Mouse (Mus musculus) G1E (cell line): Measurements from ENCODE around the gene Paqr4. TPM values are rescaled to one million over a fixed set of nuclear protein-coding genes. Genes with fewer than 3 reads are reported as not detected.
A peak's percentile ranks its signal among the peaks of the same experiment; 100 is the strongest.

ENCODE experiments used
- ATAC-seq: 2 replicates; pipeline ENCODE4 v1.8.0; 2016; ENCODE audit warnings: mild to moderate bottlenecking; ENCODE audit not compliant: insufficient number of reproducible peaks, poor library complexity, low FRiP score, severe bottlenecking; ENCODE audit errors: extremely low read depth
- DNase-seq: peaks from one replicate; pipeline ENCODE4 v3.0.0; 2012; ENCODE audit warnings: low spot score
- H3K27me3 ChIP-seq: 2 replicates; pipeline ENCODE4 v1.6.1; 2012; ENCODE audit warnings: mild to moderate bottlenecking, low read length, inconsistent platforms; ENCODE audit not compliant: insufficient read depth
- H3K36me3 ChIP-seq: replicated peaks from 2 replicates; pipeline ENCODE3; 2012; ENCODE audit warnings: mild to moderate bottlenecking, inconsistent platforms
- H3K4me1 ChIP-seq: 2 replicates; pipeline ENCODE4 v1.6.1; 2012; ENCODE audit warnings: low read depth, low read length, inconsistent platforms, mixed read lengths; ENCODE audit not compliant: insufficient read depth
- H3K4me3 ChIP-seq: 2 replicates; pipeline ENCODE4 v1.5.1; 2012; ENCODE audit warnings: low read depth, mild to moderate bottlenecking, inconsistent platforms, low read length, moderate library complexity, mixed read lengths
- H3K9me3 ChIP-seq: replicated peaks from 2 replicates; pipeline ENCODE4 v1.6.1; 2012; ENCODE audit warnings: inconsistent platforms
- CTCF ChIP-seq: IDR thresholded peaks from 2 replicates; pipeline ENCODE4 v1.5.1; 2012; ENCODE audit warnings: low read depth, low read length, inconsistent platforms, mixed read lengths
- GATA1 ChIP-seq: IDR thresholded peaks from 2 replicates; pipeline ENCODE4 v1.6.1; 2012; ENCODE audit warnings: borderline replicate concordance, low read length, inconsistent platforms, mixed read lengths
- GATA2 ChIP-seq: IDR thresholded peaks from 2 replicates; pipeline ENCODE4 v1.6.1; 2012; ENCODE audit warnings: low read depth, low read length, inconsistent platforms, borderline replicate concordance
- POLR2AphosphoS5 ChIP-seq: IDR thresholded peaks from 2 replicates; pipeline ENCODE4 v1.6.1; 2012; ENCODE audit warnings: low read depth, low read length, inconsistent platforms; ENCODE audit not compliant: insufficient replicate concordance
- TAL1 ChIP-seq: conservative IDR thresholded peaks from 2 replicates; pipeline ENCODE4 v1.6.1; 2012; ENCODE audit warnings: low read depth, low read length, inconsistent platforms, mixed read lengths
- polyA plus RNA-seq: library from polyadenylated mRNA; stranded (reverse); fragments of >175 nt; gene quantifications from 2 replicates; pipeline ENCODE4 v1.2.3, GENCODE M21; 2012
- total RNA-seq, 2 experiments: library from RNA; stranded (forward) in 1 of 2; stranded (reverse) in 1 of 2; fragments of 200-1000 nt in 1 of 2; fragments of >200 nt in 1 of 2; fragmentation: Nextera tagmentation in 1 of 2; gene quantifications; 2 replicates each; pipeline ENCODE4 v1.2.3; 2014 to 2017

Gene Paqr4
- total and polyA plus RNA-seq, 3 experiments = 1.9 to 3.5 (median 2.6) TPM

DNA sequence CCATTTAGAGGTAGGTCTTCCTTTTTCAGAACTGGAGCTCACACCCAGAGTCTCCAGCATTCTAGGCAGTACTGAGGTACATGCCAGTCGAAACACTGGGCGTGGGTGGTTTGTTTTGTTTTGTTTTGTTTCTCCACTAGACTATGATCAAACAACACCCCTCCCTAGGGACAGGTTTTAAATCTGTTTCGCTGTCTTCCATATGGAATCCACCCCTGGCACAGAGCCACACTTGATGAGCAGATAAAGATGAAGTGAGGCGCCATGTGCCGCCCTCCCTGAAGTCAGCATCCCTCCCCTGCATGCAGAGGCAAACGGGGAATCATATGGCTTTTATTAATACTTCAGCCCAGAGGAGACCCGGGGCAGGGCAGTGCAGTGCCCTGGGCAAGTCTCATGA lies 35.9 kb downstream of the Paqr4 start:
- H3K36me3 ChIP-seq = no peaks in the 10 kb centered on the region
- peaks cover 9% of the 10 kb centered on the region for H3K4me1 ChIP-seq
- no peaks in the 10 kb centered on the region for H3K9me3 ChIP-seq
- TF ChIP-seq TAL1 (no peak), GATA2 (no peak), POLR2AphosphoS5 (no peak), GATA1 (no peak), CTCF (no peak)
- no peak for ATAC-seq
- peaks cover 39% of the 10 kb centered on the region for H3K27me3 ChIP-seq
- DNase-seq = no peak
- H3K4me3 ChIP-seq = no peak overlapping the region

DNA sequence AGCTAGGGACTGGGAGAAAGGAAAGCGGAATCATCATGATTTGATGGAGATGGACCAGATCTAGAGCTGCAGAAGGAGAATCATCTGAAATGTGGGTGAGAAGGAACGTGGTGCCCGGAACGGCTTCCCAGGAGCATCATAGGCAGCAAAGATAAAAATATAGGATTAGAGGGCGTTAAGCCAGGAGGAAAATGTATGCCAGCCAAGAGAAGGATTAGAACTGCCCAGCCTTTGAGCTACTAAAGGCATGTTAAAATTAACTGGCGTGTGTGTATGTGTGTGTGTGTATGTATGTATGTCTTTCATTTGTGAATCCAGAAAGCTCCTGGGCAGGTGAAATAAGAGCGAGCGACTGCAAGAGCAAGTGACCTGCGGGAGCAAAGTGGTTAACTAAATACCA lies 37.4 kb downstream of the Paqr4 start:
- peaks cover 49% of the 10 kb centered on the region for H3K27me3 ChIP-seq
- no peak for TF ChIP-seq POLR2AphosphoS5
- no peak for TF ChIP-seq GATA2
- no peak for TF ChIP-seq GATA1
- no peak for TF ChIP-seq TAL1
- no peak overlapping the region for H3K4me3 ChIP-seq
- ATAC-seq (no peak), DNase-seq (no peak)
- H3K4me1 ChIP-seq = peaks cover 17% of the 10 kb centered on the region
- no peaks in the 10 kb centered on the region for H3K36me3 ChIP-seq
- H3K9me3 ChIP-seq = no peaks in the 10 kb centered on the region

DNA sequence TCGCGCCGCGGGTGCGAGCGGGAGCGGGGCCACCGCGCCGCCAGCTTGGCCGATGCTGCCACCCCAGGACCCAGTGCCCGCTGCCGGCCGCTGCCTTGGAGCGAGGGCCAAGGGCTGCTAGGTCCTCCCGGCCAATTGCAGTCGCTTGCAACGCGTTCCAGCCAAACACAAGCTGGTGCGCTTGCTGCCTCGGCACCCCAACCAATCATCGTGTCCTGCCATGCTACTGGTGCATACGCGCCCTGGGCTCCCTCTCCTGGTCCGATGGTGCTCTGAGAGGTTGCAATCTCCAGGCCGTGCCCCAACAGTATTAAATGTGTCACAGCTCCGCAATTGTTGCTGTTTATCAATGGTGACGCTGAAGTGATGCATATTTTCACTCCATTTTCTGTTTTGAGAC lies 40.6 kb downstream of the Paqr4 start:
- H3K36me3 ChIP-seq = no peaks in the 10 kb centered on the region
- no peak for TF ChIP-seq GATA2
- TF ChIP-seq GATA1 = no peak
- no peak for TF ChIP-seq TAL1
- TF ChIP-seq POLR2AphosphoS5 = no peak
- no peak for TF ChIP-seq CTCF
- peaks cover 62% of the 10 kb centered on the region for H3K27me3 ChIP-seq
- ATAC-seq (peak; percentile 100), DNase-seq (peak; percentile 89)
- H3K9me3 ChIP-seq = no peaks in the 10 kb centered on the region
- peaks cover 16% of the 10 kb centered on the region for H3K4me1 ChIP-seq
- peak overlapping the region; percentile 75 for H3K4me3 ChIP-seq

DNA sequence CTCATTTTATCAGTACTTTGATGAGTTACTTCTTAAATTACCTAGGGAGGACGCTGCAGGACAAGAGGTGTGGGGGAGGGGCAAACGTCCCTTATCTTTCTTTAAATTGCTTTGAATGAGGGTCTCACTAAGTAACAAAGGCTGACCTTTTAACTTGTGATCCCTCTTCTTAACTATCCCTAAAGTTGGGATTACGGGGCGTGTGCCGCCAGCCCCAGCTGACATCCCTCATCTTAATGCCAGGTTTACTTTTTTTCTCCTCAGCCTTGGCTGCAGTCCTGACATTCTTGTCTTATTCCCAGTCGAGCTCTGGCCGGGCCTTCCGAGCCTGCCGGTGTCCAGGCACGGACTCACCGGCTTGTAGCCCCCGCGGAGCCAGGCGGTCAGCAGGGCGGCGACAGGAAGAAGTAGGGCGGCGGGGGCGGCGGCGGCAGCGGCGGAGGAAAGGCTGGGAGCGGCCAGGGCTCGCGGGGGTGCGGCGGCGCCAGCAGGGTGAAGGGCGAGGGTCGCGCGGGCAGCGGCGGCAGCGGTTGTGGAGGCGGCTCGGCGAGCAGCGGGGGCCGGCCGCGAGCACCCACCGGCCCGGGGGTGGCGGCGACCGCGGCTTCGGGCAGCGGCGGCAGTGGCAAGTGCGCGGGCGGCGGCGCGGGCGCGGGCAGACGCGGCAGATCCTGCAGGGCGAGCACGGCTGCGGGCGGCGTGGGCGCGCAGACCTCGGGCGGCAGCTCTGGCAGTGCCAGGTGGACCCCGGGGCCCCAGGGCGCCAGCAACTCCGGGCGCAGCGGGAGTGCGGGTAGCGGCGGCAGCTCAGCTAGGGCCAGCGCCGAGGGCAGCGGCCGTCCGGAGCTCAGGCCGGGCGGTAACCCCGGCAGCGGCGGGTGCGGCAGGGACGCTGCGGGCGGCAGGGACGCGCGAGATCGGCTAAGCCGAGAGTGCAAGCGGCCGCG lies 41.3 kb downstream of the Paqr4 start:
- peaks cover 65% of the 10 kb centered on the region for H3K27me3 ChIP-seq
- peaks cover 16% of the 10 kb centered on the region for H3K4me1 ChIP-seq
- no peak for TF ChIP-seq TAL1
- TF ChIP-seq CTCF = no peak
- TF ChIP-seq GATA2 = no peak
- no peak for TF ChIP-seq POLR2AphosphoS5
- no peak for TF ChIP-seq GATA1
- H3K4me3 ChIP-seq = peak overlapping the region; percentile 75
- H3K36me3 ChIP-seq = no peaks in the 10 kb centered on the region
- ATAC-seq (no peak), DNase-seq (peak; percentile 17)
- H3K9me3 ChIP-seq = no peaks in the 10 kb centered on the region

DNA sequence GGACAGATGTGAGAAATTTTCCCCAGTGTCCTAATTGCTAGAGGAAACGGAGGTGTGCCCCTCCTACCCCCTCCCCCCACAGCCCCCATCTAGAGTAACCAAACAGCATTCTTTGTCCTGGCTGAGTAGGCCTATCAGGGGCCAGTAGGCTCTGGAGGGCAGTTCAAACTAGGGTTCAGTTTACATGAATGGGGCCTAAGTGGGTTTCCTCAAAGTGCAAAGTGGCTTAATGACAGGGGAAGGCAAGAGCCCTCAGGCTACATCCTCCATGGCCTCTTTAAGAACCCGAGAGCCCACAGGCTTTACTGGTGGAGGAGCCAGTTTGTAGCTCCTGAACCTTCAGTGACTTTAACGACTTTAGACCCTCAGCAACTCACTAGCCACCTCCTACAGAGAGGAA lies 44.9 kb downstream of the Paqr4 start:
- TF ChIP-seq CTCF = no peak
- TF ChIP-seq GATA1 = no peak
- H3K36me3 ChIP-seq = no peaks in the 10 kb centered on the region
- H3K4me1 ChIP-seq = peaks cover 16% of the 10 kb centered on the region
- no peaks in the 10 kb centered on the region for H3K9me3 ChIP-seq
- H3K27me3 ChIP-seq = peaks cover 64% of the 10 kb centered on the region
- DNase-seq (no peak), ATAC-seq (no peak)
- H3K4me3 ChIP-seq = no peak overlapping the region

DNA sequence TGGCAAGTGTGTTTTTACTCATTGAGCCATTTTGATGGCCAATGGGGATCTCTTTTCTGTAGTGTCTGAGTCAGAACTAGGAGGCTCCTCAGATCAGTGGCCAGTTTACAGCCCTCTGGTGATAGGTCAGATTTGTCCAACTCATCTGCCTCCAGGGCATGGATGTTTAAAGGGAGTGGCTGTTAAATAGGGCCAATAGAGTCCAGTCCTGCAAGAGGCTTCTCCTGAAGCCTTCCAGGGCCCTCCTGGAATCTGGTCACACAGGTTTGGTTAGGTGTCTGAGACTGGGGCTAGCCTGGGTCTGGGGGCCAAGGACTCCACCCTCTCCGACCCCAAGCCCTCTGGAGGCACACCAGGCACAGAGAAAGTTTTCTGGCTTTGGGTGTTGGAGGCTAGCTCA lies 46.2 kb downstream of the Paqr4 start:
- ATAC-seq = no peak
- no peaks in the 10 kb centered on the region for H3K36me3 ChIP-seq
- H3K27me3 ChIP-seq = peaks cover 53% of the 10 kb centered on the region
- peaks cover 7% of the 10 kb centered on the region for H3K4me1 ChIP-seq
- no peak for DNase-seq
- TF ChIP-seq GATA2 (no peak), CTCF (no peak), POLR2AphosphoS5 (no peak), GATA1 (no peak), TAL1 (no peak; the same call in 1 of the 2 replicates)
- no peak overlapping the region for H3K4me3 ChIP-seq
- no peaks in the 10 kb centered on the region for H3K9me3 ChIP-seq

Other genes starting within 250 kb of the Paqr4 start
Only the 20 nearest of the 27 such genes appear.
- 0.29 and 0.45 TPM in 2 replicates for gene Zscan10, start 140.0 kb downstream of the Paqr4 start, total RNA-seq (2014; fragmentation: Nextera tagmentation)
- 0.12 and 0.44 TPM in 2 replicates for gene Zscan10, start 140.0 kb downstream of the Paqr4 start, total RNA-seq (2017)
- gene Zscan10, start 140.0 kb downstream of the Paqr4 start, polyA plus RNA-seq = 0.09 and 0.10 TPM in 2 replicates
- not detected in 2 replicates for gene Mmp25, start 95.6 kb downstream of the Paqr4 start, total RNA-seq (2014; fragmentation: Nextera tagmentation)
- gene Mmp25, start 95.6 kb downstream of the Paqr4 start, total RNA-seq (2017) = 0.06 and 0.11 TPM in 2 replicates
- gene Mmp25, start 95.6 kb downstream of the Paqr4 start, polyA plus RNA-seq = not detected in 2 replicates
- gene Bicdl2, start 80.4 kb downstream of the Paqr4 start, total RNA-seq (2014; fragmentation: Nextera tagmentation) = not detected in 2 replicates
- gene Bicdl2, start 80.4 kb downstream of the Paqr4 start, total RNA-seq (2017) = not detected in 2 replicates
- gene Bicdl2, start 80.4 kb downstream of the Paqr4 start, polyA plus RNA-seq = not detected in 2 replicates
- 42.3 and 54.4 TPM in 2 replicates for gene Hcfc1r1, start 67.3 kb downstream of the Paqr4 start, total RNA-seq (2014; fragmentation: Nextera tagmentation)
- gene Hcfc1r1, start 67.3 kb downstream of the Paqr4 start, total RNA-seq (2017) = 44.6 and 48.4 TPM in 2 replicates
- gene Hcfc1r1, start 67.3 kb downstream of the Paqr4 start, polyA plus RNA-seq = 330 and 356 TPM in 2 replicates
- 12.0 and 21.6 TPM in 2 replicates for gene Thoc6, start 67.0 kb downstream of the Paqr4 start, total RNA-seq (2014; fragmentation: Nextera tagmentation)
- gene Thoc6, start 67.0 kb downstream of the Paqr4 start, total RNA-seq (2017) = 44.7 and 48.6 TPM in 2 replicates
- 79.7 and 80.0 TPM in 2 replicates for gene Thoc6, start 67.0 kb downstream of the Paqr4 start, polyA plus RNA-seq
- 1.3 and 3.4 TPM in 2 replicates for gene Tnfrsf12a, start 63.4 kb downstream of the Paqr4 start, total RNA-seq (2014; fragmentation: Nextera tagmentation)
- gene Tnfrsf12a, start 63.4 kb downstream of the Paqr4 start, total RNA-seq (2017) = 5.0 and 5.7 TPM in 2 replicates
- gene Tnfrsf12a, start 63.4 kb downstream of the Paqr4 start, polyA plus RNA-seq = 4.8 and 5.5 TPM in 2 replicates
- not detected in 2 replicates for gene Cldn6, start 61.6 kb downstream of the Paqr4 start, total RNA-seq (2014; fragmentation: Nextera tagmentation)
- not detected in 2 replicates for gene Cldn6, start 61.6 kb downstream of the Paqr4 start, total RNA-seq (2017)
- not detected in 2 replicates for gene Cldn6, start 61.6 kb downstream of the Paqr4 start, polyA plus RNA-seq
- not detected in 2 replicates for gene Cldn9, start 56.8 kb downstream of the Paqr4 start, total RNA-seq (2014; fragmentation: Nextera tagmentation)
- not detected in 2 replicates for gene Cldn9, start 56.8 kb downstream of the Paqr4 start, total RNA-seq (2017)
- gene Cldn9, start 56.8 kb downstream of the Paqr4 start, polyA plus RNA-seq = not detected in 2 replicates
- gene 1520401A03Rik, start 18.1 kb downstream of the Paqr4 start, total RNA-seq (2014; fragmentation: Nextera tagmentation) = not detected in 2 replicates
- 0.05 TPM in 1 of 2 replicates, not detected in the other for gene 1520401A03Rik, start 18.1 kb downstream of the Paqr4 start, total RNA-seq (2017)
- gene 1520401A03Rik, start 18.1 kb downstream of the Paqr4 start, polyA plus RNA-seq = 0.02 TPM in 1 of 2 replicates, not detected in the other
- 33.5 and 41.1 TPM in 2 replicates for gene Pkmyt1, start 14.5 kb downstream of the Paqr4 start, total RNA-seq (2014; fragmentation: Nextera tagmentation)
- 10.8 and 12.9 TPM in 2 replicates for gene Pkmyt1, start 14.5 kb downstream of the Paqr4 start, total RNA-seq (2017)
- gene Pkmyt1, start 14.5 kb downstream of the Paqr4 start, polyA plus RNA-seq = 125 and 147 TPM in 2 replicates
- not detected in 2 replicates for gene Kremen2, start 5.0 kb upstream of the Paqr4 start, total RNA-seq (2014; fragmentation: Nextera tagmentation)
- 0.05 and 0.29 TPM in 2 replicates for gene Kremen2, start 5.0 kb upstream of the Paqr4 start, total RNA-seq (2017)
- 1.2 and 1.4 TPM in 2 replicates for gene Kremen2, start 5.0 kb upstream of the Paqr4 start, polyA plus RNA-seq
- gene Flywch1, start 30.7 kb upstream of the Paqr4 start, total RNA-seq (2014; fragmentation: Nextera tagmentation) = 11.9 and 14.1 TPM in 2 replicates
- gene Flywch1, start 30.7 kb upstream of the Paqr4 start, total RNA-seq (2017) = 18.2 and 22.3 TPM in 2 replicates
- gene Flywch1, start 30.7 kb upstream of the Paqr4 start, polyA plus RNA-seq = 42.7 and 44.6 TPM in 2 replicates
- gene Flywch2, start 45.2 kb upstream of the Paqr4 start, total RNA-seq (2014; fragmentation: Nextera tagmentation) = not detected in 2 replicates
- 0.12 TPM in 1 of 2 replicates, not detected in the other for gene Flywch2, start 45.2 kb upstream of the Paqr4 start, total RNA-seq (2017)
- gene Flywch2, start 45.2 kb upstream of the Paqr4 start, polyA plus RNA-seq = not detected in 2 replicates
- gene Srrm2, start 49.7 kb upstream of the Paqr4 start, total RNA-seq (2014; fragmentation: Nextera tagmentation) = 1,039 and 1,150 TPM in 2 replicates
- 66.6 and 86.7 TPM in 2 replicates for gene Srrm2, start 49.7 kb upstream of the Paqr4 start, total RNA-seq (2017)
- gene Srrm2, start 49.7 kb upstream of the Paqr4 start, polyA plus RNA-seq = 141 and 329 TPM in 2 replicates
- gene Elob, start 88.3 kb upstream of the Paqr4 start, total RNA-seq (2014; fragmentation: Nextera tagmentation) = 452 and 468 TPM in 2 replicates
- 171 and 225 TPM in 2 replicates for gene Elob, start 88.3 kb upstream of the Paqr4 start, total RNA-seq (2017)
- gene Elob, start 88.3 kb upstream of the Paqr4 start, polyA plus RNA-seq = 658 and 984 TPM in 2 replicates
- not detected in 2 replicates for gene Prss33, start 95.2 kb upstream of the Paqr4 start, total RNA-seq (2014; fragmentation: Nextera tagmentation)
- gene Prss33, start 95.2 kb upstream of the Paqr4 start, total RNA-seq (2017) = 0.11 TPM in 1 of 2 replicates, not detected in the other
- not detected in 2 replicates for gene Prss33, start 95.2 kb upstream of the Paqr4 start, polyA plus RNA-seq
- not detected in 2 replicates for gene Prss32, start 103.0 kb upstream of the Paqr4 start, total RNA-seq (2014; fragmentation: Nextera tagmentation)
- gene Prss32, start 103.0 kb upstream of the Paqr4 start, total RNA-seq (2017) = 0.05 TPM in 1 of 2 replicates, not detected in the other
- gene Prss32, start 103.0 kb upstream of the Paqr4 start, polyA plus RNA-seq = not detected in 2 replicates
- not detected in 2 replicates for gene Prss41, start 103.3 kb upstream of the Paqr4 start, total RNA-seq (2014; fragmentation: Nextera tagmentation)
- not detected in 2 replicates for gene Prss41, start 103.3 kb upstream of the Paqr4 start, total RNA-seq (2017)
- gene Prss41, start 103.3 kb upstream of the Paqr4 start, polyA plus RNA-seq = not detected in 2 replicates
- not detected in 2 replicates for gene Prss21, start 127.2 kb upstream of the Paqr4 start, total RNA-seq (2014; fragmentation: Nextera tagmentation)
- gene Prss21, start 127.2 kb upstream of the Paqr4 start, total RNA-seq (2017) = not detected in 2 replicates
- gene Prss21, start 127.2 kb upstream of the Paqr4 start, polyA plus RNA-seq = not detected in 2 replicates
- not detected in 2 replicates for gene Dcpp1, start 140.0 kb upstream of the Paqr4 start, total RNA-seq (2014; fragmentation: Nextera tagmentation)
- not detected in 2 replicates for gene Dcpp1, start 140.0 kb upstream of the Paqr4 start, total RNA-seq (2017)
- gene Dcpp1, start 140.0 kb upstream of the Paqr4 start, polyA plus RNA-seq = not detected in 2 replicates